Mouse (Mus musculus): Measurements from ENCODE around the gene Snapin. TPM values are rescaled to one million over a fixed set of nuclear protein-coding genes. Genes with fewer than 3 reads are reported as not detected.

Snapin gene
- polyA plus RNA-seq, 1 experiment from 2014 or later: 87.0 TPM

GRCm38 (mm10) chr3:90465081-90465685 lies 25.6 kb downstream of the Snapin start:
- Histone ChIP-seq H3K4me1 (peaks cover 12% of the 10 kb centered on the region; the same call in 1 of the 2 replicates), H3K27ac (no peak overlapping the region), H3K36me3 (no peaks in the 10 kb centered on the region), H3K4me3 (peak overlapping the region; percentile 48), H3K4me2 (replicated peaks) (peak overlapping the region; percentile 69), H3K9me3 (no peaks in the 10 kb centered on the region), H3K9ac (peak overlapping the region; percentile 56), H3K27me3 (replicated peaks) (peaks cover 47% of the 10 kb centered on the region)
- 1% methylated on average over 75 of the region's 75 CpGs for WGBS
- peak; percentile 54 for ATAC-seq (ENCODE audit: low FRiP score, low read depth)

- H3K27me3 ChIP-seq (replicated peaks): peaks cover 47% of the 10 kb centered on the region
- H3K4me2 ChIP-seq (replicated peaks): peak overlapping the region; percentile 69
- WGBS: 9% methylated on average over 37 of the region's 37 CpGs
- peaks cover 12% of the 10 kb centered on the region; the same call in 1 of the 2 replicates for H3K4me1 ChIP-seq
- 0 out of 2 replicates have a peak overlapping the region, but pooled peaks have one; percentile 56 for H3K9ac ChIP-seq
- no peak overlapping the region for H3K27ac ChIP-seq
- ATAC-seq (ENCODE audit: low FRiP score, low read depth): peak; percentile 12
- no peaks in the 10 kb centered on the region for H3K36me3 ChIP-seq
- H3K4me3 ChIP-seq: peak overlapping the region; percentile 48
- H3K9me3 ChIP-seq: no peaks in the 10 kb centered on the region
These were observed 26.2 kb downstream of the Snapin start for GRCm38 (mm10) chr3:90464552-90465080.

GRCm38 (mm10) chr3:90462579-90462978 lies 28.3 kb downstream of the Snapin start:
- Histone ChIP-seq H3K9ac (no peak overlapping the region), H3K27me3 (replicated peaks) (peaks cover 47% of the 10 kb centered on the region), H3K9me3 (no peaks in the 10 kb centered on the region), H3K4me1 (peaks cover 12% of the 10 kb centered on the region; the same call in 1 of the 2 replicates), H3K4me3 (no peak overlapping the region), H3K4me2 (replicated peaks) (no peak overlapping the region), H3K36me3 (no peaks in the 10 kb centered on the region), H3K27ac (no peak overlapping the region)
- no peak for ATAC-seq (ENCODE audit: low FRiP score, low read depth)
- 29% methylated on average over 7 of the region's 7 CpGs for WGBS

GRCm38 (mm10) chr3:90461935-90462334 lies 28.9 kb downstream of the Snapin start:
- no peaks in the 10 kb centered on the region for H3K9me3 ChIP-seq
- H3K9ac ChIP-seq: no peak overlapping the region
- WGBS: 88% methylated on average over 3 of the region's 3 CpGs
- H3K27ac ChIP-seq: no peak overlapping the region
- no peak overlapping the region for H3K4me3 ChIP-seq
- H3K4me1 ChIP-seq: peaks cover 12% of the 10 kb centered on the region; the same call in 1 of the 2 replicates
- H3K4me2 ChIP-seq (replicated peaks): no peak overlapping the region
- ATAC-seq (ENCODE audit: low FRiP score, low read depth): no peak
- H3K27me3 ChIP-seq (replicated peaks): peaks cover 47% of the 10 kb centered on the region
- no peaks in the 10 kb centered on the region for H3K36me3 ChIP-seq

- H3K36me3 ChIP-seq: no peaks in the 10 kb centered on the region
- 81% methylated on average over 5 of the region's 5 CpGs for WGBS
- no peak overlapping the region for H3K4me3 ChIP-seq
- no peak overlapping the region for H3K27ac ChIP-seq
- H3K27me3 ChIP-seq (replicated peaks): peaks cover 39% of the 10 kb centered on the region
- peaks cover 5% of the 10 kb centered on the region; the same call in 1 of the 2 replicates for H3K4me1 ChIP-seq
- H3K9me3 ChIP-seq: no peaks in the 10 kb centered on the region
- H3K9ac ChIP-seq: no peak overlapping the region
- ATAC-seq (ENCODE audit: low FRiP score, low read depth): no peak
- H3K4me2 ChIP-seq (replicated peaks): no peak overlapping the region
These were observed 30.5 kb downstream of the Snapin start for GRCm38 (mm10) chr3:90460315-90460714.

- Histone ChIP-seq H3K4me1 (no peaks in the 10 kb centered on the region), H3K27me3 (replicated peaks) (peaks cover 33% of the 10 kb centered on the region), H3K4me2 (replicated peaks) (no peak overlapping the region), H3K36me3 (no peaks in the 10 kb centered on the region), H3K27ac (no peak overlapping the region), H3K9me3 (no peaks in the 10 kb centered on the region), H3K9ac (0 out of 2 replicates have a peak overlapping the region, but pooled peaks have one; percentile 3), H3K4me3 (no peak overlapping the region)
- no peak for ATAC-seq (ENCODE audit: low FRiP score, low read depth)
- 86% methylated on average over 9 of the region's 9 CpGs for WGBS
These were observed 31.1 kb downstream of the Snapin start for GRCm38 (mm10) chr3:90459727-90460126.

GRCm38 (mm10) chr3:90454931-90455330 lies 35.9 kb downstream of the Snapin start:
- Histone ChIP-seq H3K27me3 (replicated peaks) (no peaks in the 10 kb centered on the region), H3K27ac (no peak overlapping the region), H3K4me2 (replicated peaks) (no peak overlapping the region), H3K9ac (no peak overlapping the region), H3K4me1 (no peaks in the 10 kb centered on the region), H3K9me3 (no peaks in the 10 kb centered on the region), H3K4me3 (no peak overlapping the region), H3K36me3 (no peaks in the 10 kb centered on the region)
- no peak for ATAC-seq (ENCODE audit: low FRiP score, low read depth)
- WGBS: 90% methylated on average over 14 of the region's 14 CpGs

GRCm38 (mm10) chr3:90451396-90452095 lies 39.3 kb downstream of the Snapin start:
- H3K9ac ChIP-seq: no peak overlapping the region
- no peak overlapping the region for H3K4me3 ChIP-seq
- H3K27ac ChIP-seq: no peak overlapping the region
- no peaks in the 10 kb centered on the region for H3K9me3 ChIP-seq
- ATAC-seq (ENCODE audit: low FRiP score, low read depth): no peak
- 66% methylated on average over 10 of the region's 10 CpGs for WGBS
- no peak overlapping the region for H3K4me2 ChIP-seq (replicated peaks)
- H3K36me3 ChIP-seq: no peaks in the 10 kb centered on the region
- peaks cover 8% of the 10 kb centered on the region for H3K4me1 ChIP-seq
- H3K27me3 ChIP-seq (replicated peaks): no peaks in the 10 kb centered on the region

GRCm38 (mm10) chr3:90450874-90451273 lies 40.0 kb downstream of the Snapin start:
- Histone ChIP-seq H3K9ac (no peak overlapping the region), H3K9me3 (no peaks in the 10 kb centered on the region), H3K27ac (no peak overlapping the region), H3K4me1 (peaks cover 12% of the 10 kb centered on the region), H3K4me2 (replicated peaks) (peak overlapping the region; percentile 18; the same call in 1 of the 2 replicates), H3K4me3 (no peak overlapping the region), H3K36me3 (no peaks in the 10 kb centered on the region), H3K27me3 (replicated peaks) (no peaks in the 10 kb centered on the region)
- 35% methylated on average over 12 of the region's 12 CpGs for WGBS
- no peak for ATAC-seq (ENCODE audit: low FRiP score, low read depth)

GRCm38 (mm10) chr3:90448626-90449025 lies 42.2 kb downstream of the Snapin start:
- peaks cover 12% of the 10 kb centered on the region for H3K4me1 ChIP-seq
- no peak overlapping the region for H3K9ac ChIP-seq
- ATAC-seq (ENCODE audit: low FRiP score, low read depth): no peak
- WGBS: 22% methylated on average over 6 of the region's 6 CpGs
- H3K4me2 ChIP-seq (replicated peaks): no peak overlapping the region
- H3K27ac ChIP-seq: no peak overlapping the region
- H3K4me3 ChIP-seq: no peak overlapping the region
- H3K27me3 ChIP-seq (replicated peaks): no peaks in the 10 kb centered on the region
- H3K9me3 ChIP-seq: no peaks in the 10 kb centered on the region
- H3K36me3 ChIP-seq: no peaks in the 10 kb centered on the region

GRCm38 (mm10) chr3:90447123-90447494 lies 43.7 kb downstream of the Snapin start:
- H3K4me3 ChIP-seq: peak overlapping the region; percentile 24
- ATAC-seq (ENCODE audit: low FRiP score, low read depth): peak; percentile 38
- no peaks in the 10 kb centered on the region for H3K27me3 ChIP-seq (replicated peaks)

GRCm38 (mm10) chr3:90446389-90447122 lies 44.3 kb downstream of the Snapin start:
- WGBS: under 1% methylated on average over 17 of the region's 17 CpGs
- peak; percentile 93 for ATAC-seq (ENCODE audit: low FRiP score, low read depth)

More at GRCm38 (mm10) chr3:90447123-90447494, 43.7 kb downstream of the Snapin start:
- H3K9me3 ChIP-seq: no peaks in the 10 kb centered on the region
- H3K27ac ChIP-seq: peak overlapping the region; percentile 53
- 0 out of 2 replicates have a peak overlapping the region, but pooled peaks have one; percentile 40 for H3K9ac ChIP-seq
- no peaks in the 10 kb centered on the region for H3K36me3 ChIP-seq
- H3K4me2 ChIP-seq (replicated peaks): peak overlapping the region; percentile 62
- H3K4me1 ChIP-seq: peaks cover 12% of the 10 kb centered on the region
- 27% methylated on average over 7 of the region's 7 CpGs for WGBS

More at GRCm38 (mm10) chr3:90446389-90447122, 44.3 kb downstream of the Snapin start:
- peak overlapping the region; percentile 24 for H3K4me3 ChIP-seq
- peaks cover 12% of the 10 kb centered on the region for H3K4me1 ChIP-seq
- H3K9me3 ChIP-seq: no peaks in the 10 kb centered on the region
- H3K9ac ChIP-seq: peak overlapping the region; percentile 40
- H3K27me3 ChIP-seq (replicated peaks): no peaks in the 10 kb centered on the region
- H3K36me3 ChIP-seq: no peaks in the 10 kb centered on the region
- H3K27ac ChIP-seq: peak overlapping the region; percentile 53
- H3K4me2 ChIP-seq (replicated peaks): peak overlapping the region; percentile 62
